Mouse (Mus musculus) olfactory bulb, adult 2 months (tissue): ENCODE data around the gene Eif4e1b.

ENCODE experiments used
- CTCF ChIP-seq: fragments of 200-500 bp; IDR thresholded peaks from 2 replicates; pipeline ENCODE4 v1.5.1; 2012; ENCODE audit warnings: low read depth, mild to moderate bottlenecking, low read length, moderate library complexity; ENCODE audit not compliant: insufficient read depth
- POLR2A ChIP-seq: fragments of 200-500 bp; IDR thresholded peaks from 2 replicates; pipeline ENCODE4 v1.6.1; 2012; ENCODE audit warnings: mild to moderate bottlenecking, low read depth, low read length, moderate library complexity; ENCODE audit not compliant: insufficient read depth

DNA sequence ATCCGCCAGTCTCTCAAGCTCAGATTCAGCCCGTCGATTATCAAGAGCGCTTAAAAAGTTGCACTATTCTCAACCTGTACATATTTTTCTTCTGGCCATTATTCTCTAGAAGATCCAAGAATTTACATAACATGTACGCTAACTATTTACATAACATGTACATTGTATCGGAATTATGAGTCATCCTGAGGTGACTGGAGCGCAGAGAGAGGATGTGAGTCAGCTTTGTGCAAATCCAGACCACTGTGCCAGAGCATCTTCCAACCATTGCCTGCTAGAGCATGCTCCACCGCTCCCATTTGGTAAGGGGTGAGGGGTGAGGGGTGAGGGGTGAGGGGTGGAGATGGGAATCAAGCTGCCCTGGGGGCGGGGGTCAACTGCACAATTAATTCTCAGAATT is 29.6 kb downstream of the Eif4e1b start:
- TF ChIP-seq POLR2A (no peak), CTCF (no peak)
